Mouse (Mus musculus) colon, adult 2 months (tissue): ENCODE results near the gene Olfr1423. TPM values are rescaled to one million over a fixed set of nuclear protein-coding genes. Genes with fewer than 3 reads are reported as not detected.

Experiments
- polyA plus RNA-seq: library from polyadenylated mRNA; depleted of rRNA; stranded (reverse); fragments of >200 nt; gene quantifications from 2 replicates; pipeline ENCODE4 v1.2.3, GENCODE M21; 2012; rRNA removed

Gene Olfr1423
- polyA plus RNA-seq, result not detected in 2 replicates

GRCm38 (mm10) chr19:12041217-12041616 lies at the start of gene Olfr1423:
Gene Olfr1423, minus strand, starts transcription at chr19:12041317.

GRCm38 (mm10) chr19:12077631-12078030 lies 36.5 kb upstream of the Olfr1423 start, which contains the start of gene Olfr1425:
Gene Olfr1425, minus strand, starts transcription at chr19:12077731.

GRCm38 (mm10) chr19:12062582-12062981 lies 21.5 kb upstream of the Olfr1423 start, which contains the start of gene Olfr1424:
Gene Olfr1424, minus strand, starts transcription at chr19:12062682.

Other genes starting within 250 kb of the Olfr1423 start
- gene Stx3, start 221.9 kb downstream of the Olfr1423 start, polyA plus RNA-seq, result 18.1 and 22.3 TPM in 2 replicates
- not detected in 2 replicates for gene Olfr1417, start 202.1 kb downstream of the Olfr1423 start, polyA plus RNA-seq
- not detected in 2 replicates for gene Olfr1418, start 180.3 kb downstream of the Olfr1423 start, polyA plus RNA-seq
- gene Olfr1419, start 166.2 kb downstream of the Olfr1423 start, polyA plus RNA-seq, result not detected in 2 replicates
- gene Olfr1420, start 154.8 kb downstream of the Olfr1423 start, polyA plus RNA-seq, result not detected in 2 replicates
- gene Patl1, start 128.9 kb downstream of the Olfr1423 start, polyA plus RNA-seq, result 8.1 and 9.0 TPM in 2 replicates
- 15.3 and 15.4 TPM in 2 replicates for gene Osbp, start 75.4 kb downstream of the Olfr1423 start, polyA plus RNA-seq
- gene Olfr1424, start 21.4 kb upstream of the Olfr1423 start, polyA plus RNA-seq, result not detected in 2 replicates
- not detected in 2 replicates for gene Olfr1425, start 36.4 kb upstream of the Olfr1423 start, polyA plus RNA-seq
- gene Olfr1426, start 50.7 kb upstream of the Olfr1423 start, polyA plus RNA-seq, result not detected in 2 replicates
- gene Olfr1427, start 62.0 kb upstream of the Olfr1423 start, polyA plus RNA-seq, result not detected in 2 replicates
- gene Olfr1428, start 74.6 kb upstream of the Olfr1423 start, polyA plus RNA-seq, result not detected in 2 replicates
- gene Olfr76, start 81.9 kb upstream of the Olfr1423 start, polyA plus RNA-seq, result not detected in 2 replicates
- gene Olfr1555-ps1, start 128.8 kb upstream of the Olfr1423 start, polyA plus RNA-seq, result not detected in 2 replicates
- gene Olfr1431, start 159.3 kb upstream of the Olfr1423 start, polyA plus RNA-seq, result not detected in 2 replicates
- gene Olfr1432, start 191.3 kb upstream of the Olfr1423 start, polyA plus RNA-seq, result not detected in 2 replicates
- not detected in 2 replicates for gene Olfr262, start 200.3 kb upstream of the Olfr1423 start, polyA plus RNA-seq
- not detected in 2 replicates for gene Olfr235, start 219.7 kb upstream of the Olfr1423 start, polyA plus RNA-seq
- gene Olfr1434, start 238.5 kb upstream of the Olfr1423 start, polyA plus RNA-seq, result not detected in 2 replicates